Mouse (Mus musculus): Measurements from ENCODE around the gene Trmt13. TPM values are rescaled to one million over a fixed set of nuclear protein-coding genes. Genes with fewer than 3 reads are reported as not detected.
"Not testable (repeated sequence)": the region's sequence is repeated elsewhere in the genome, so short reads cannot be mapped to it uniquely, and the experiment has no call there.

The Trmt13 gene
- polyA plus RNA-seq, 1 experiment from 2014 or later = 44.3 TPM

- WGBS = 2% methylated on average over 22 of the region's 22 CpGs
- Histone ChIP-seq H3K9me3 (no peaks in the 10 kb centered on the region), H3K4me2 (peak overlapping the region; percentile 53), H3K4me3 (peak overlapping the region; percentile 88), H3K4me1 (0 out of 2 replicates have a peak, but pooled peaks cover 3% of the 10 kb centered on the region), H3K36me3 (peaks cover 26% of the 10 kb centered on the region), H3K27ac (peak overlapping the region; percentile 90), H3K9ac (peak overlapping the region; percentile 85), H3K27me3 (no peaks in the 10 kb centered on the region)
- ATAC-seq (ENCODE audit: insufficient number of reproducible peaks, insufficient read depth, low FRiP score, low TSS enrichment, low read depth) = peak; percentile 66
Observed at GRCm38 (mm10) chr3:116594076-116594727, 20.2 kb downstream of the Trmt13 start.

DNA sequence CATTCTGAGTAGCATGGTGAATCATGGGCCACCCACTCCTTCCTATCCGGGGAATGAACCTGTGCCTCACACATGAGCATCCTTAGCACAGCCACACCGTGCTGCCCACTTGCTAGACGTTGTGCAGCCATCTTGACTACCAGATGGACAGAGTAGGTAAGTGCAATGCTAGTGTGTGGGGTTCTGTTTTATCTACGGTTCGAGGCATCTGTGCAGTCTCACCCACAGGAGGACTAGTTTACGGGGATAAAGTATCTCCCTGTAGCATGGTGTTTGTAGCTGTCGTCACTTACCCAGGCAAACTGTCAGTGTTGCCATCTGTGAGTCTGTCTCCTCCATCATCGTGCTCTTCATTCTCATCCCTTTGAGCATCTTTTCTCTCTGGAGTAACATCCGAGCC, 32.2 kb downstream of the Trmt13 start:
- H3K27ac ChIP-seq = no peak overlapping the region
- 98% methylated on average over 9 of the region's 9 CpGs for WGBS
- no peaks in the 10 kb centered on the region for H3K9me3 ChIP-seq
- no peak overlapping the region for H3K9ac ChIP-seq
- ATAC-seq (ENCODE audit: insufficient number of reproducible peaks, insufficient read depth, low FRiP score, low TSS enrichment, low read depth) = no peak
- H3K36me3 ChIP-seq = peaks cover 61% of the 10 kb centered on the region
- H3K4me2 ChIP-seq = no peak overlapping the region
- H3K4me3 ChIP-seq = no peak overlapping the region
- no peaks in the 10 kb centered on the region for H3K4me1 ChIP-seq
- no peaks in the 10 kb centered on the region for H3K27me3 ChIP-seq

- 64% methylated on average over 3 of the region's 3 CpGs for WGBS
Observed at GRCm38 (mm10) chr3:116577286-116577685, 37.1 kb downstream of the Trmt13 start.

GRCm38 (mm10) chr3:116570628-116571027, 43.8 kb downstream of the Trmt13 start:
- H3K36me3 ChIP-seq = no peaks in the 10 kb centered on the region
- no peak overlapping the region for H3K4me3 ChIP-seq
- no peaks in the 10 kb centered on the region for H3K9me3 ChIP-seq
- no peaks in the 10 kb centered on the region for H3K4me1 ChIP-seq
- H3K9ac ChIP-seq = no peak overlapping the region
- 77% methylated on average over 2 of the region's 2 CpGs for WGBS
- no peak overlapping the region for H3K4me2 ChIP-seq
- H3K27me3 ChIP-seq = no peaks in the 10 kb centered on the region
- no peak overlapping the region for H3K27ac ChIP-seq
- no peak for ATAC-seq (ENCODE audit: insufficient number of reproducible peaks, insufficient read depth, low FRiP score, low TSS enrichment, low read depth)

More at GRCm38 (mm10) chr3:116577286-116577685, 37.1 kb downstream of the Trmt13 start:
- no peaks in the 10 kb centered on the region for H3K27me3 ChIP-seq
- H3K9me3 ChIP-seq = no peaks in the 10 kb centered on the region
- no peaks in the 10 kb centered on the region for H3K4me1 ChIP-seq
- H3K27ac ChIP-seq = no peak overlapping the region
- ATAC-seq (ENCODE audit: insufficient number of reproducible peaks, insufficient read depth, low FRiP score, low TSS enrichment, low read depth) = no peak
- H3K4me3 ChIP-seq = no peak overlapping the region
- H3K9ac ChIP-seq = no peak overlapping the region
- no peak overlapping the region for H3K4me2 ChIP-seq
- peaks cover 20% of the 10 kb centered on the region for H3K36me3 ChIP-seq

DNA sequence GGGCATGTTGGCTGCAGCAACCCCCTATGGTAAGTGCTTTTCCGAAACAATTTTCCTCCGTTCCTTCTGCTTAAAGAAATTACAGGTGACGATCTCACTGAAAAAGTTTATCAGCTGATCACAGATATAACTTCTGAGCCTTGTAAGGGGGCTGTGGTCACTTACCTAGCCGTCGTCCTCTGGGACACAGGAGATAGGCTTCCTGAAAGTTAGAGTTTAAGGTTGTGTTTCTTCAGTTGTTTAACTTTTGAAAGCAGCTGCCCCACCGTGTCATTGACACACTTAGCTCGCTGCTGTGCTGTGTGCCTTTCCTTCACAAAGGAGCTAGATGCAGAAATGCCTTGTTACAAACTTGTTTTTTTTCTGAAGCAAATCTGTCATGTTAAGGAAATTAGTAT, 51.3 kb downstream of the Trmt13 start:
- no peaks in the 10 kb centered on the region for H3K36me3 ChIP-seq
- no peak overlapping the region for H3K9ac ChIP-seq
- H3K27ac ChIP-seq = no peak overlapping the region
- WGBS = 81% methylated on average over 7 of the region's 7 CpGs
- no peak overlapping the region for H3K4me3 ChIP-seq
- ATAC-seq (ENCODE audit: insufficient number of reproducible peaks, insufficient read depth, low FRiP score, low TSS enrichment, low read depth) = no peak
- no peaks in the 10 kb centered on the region for H3K4me1 ChIP-seq
- no peak overlapping the region for H3K4me2 ChIP-seq
- H3K27me3 ChIP-seq = no peaks in the 10 kb centered on the region
- H3K9me3 ChIP-seq = no peaks in the 10 kb centered on the region

- WGBS = 79% methylated on average over 7 of the region's 7 CpGs
- ATAC-seq (ENCODE audit: insufficient number of reproducible peaks, insufficient read depth, low FRiP score, low TSS enrichment, low read depth) = no peak
- no peaks in the 10 kb centered on the region for H3K27me3 ChIP-seq
- no peak within 1 kb of the TSS for H3K4me2 ChIP-seq
- H3K4me1 ChIP-seq = no peaks in the 10 kb centered on the region
- H3K27ac ChIP-seq = no peak within 1 kb of the TSS
- no peaks in the 10 kb centered on the region for H3K36me3 ChIP-seq
- H3K9ac ChIP-seq = no peak within 1 kb of the TSS
- no peaks in the 10 kb centered on the region for H3K9me3 ChIP-seq
- no peak within 1 kb of the TSS for H3K4me3 ChIP-seq
Observed at GRCm38 (mm10) chr3:116562408-116563094, 51.8 kb downstream of the Trmt13 start, which contains the start of gene Lrrc39. Gene Lrrc39 (plus strand): TSS chr3:116562973.

DNA sequence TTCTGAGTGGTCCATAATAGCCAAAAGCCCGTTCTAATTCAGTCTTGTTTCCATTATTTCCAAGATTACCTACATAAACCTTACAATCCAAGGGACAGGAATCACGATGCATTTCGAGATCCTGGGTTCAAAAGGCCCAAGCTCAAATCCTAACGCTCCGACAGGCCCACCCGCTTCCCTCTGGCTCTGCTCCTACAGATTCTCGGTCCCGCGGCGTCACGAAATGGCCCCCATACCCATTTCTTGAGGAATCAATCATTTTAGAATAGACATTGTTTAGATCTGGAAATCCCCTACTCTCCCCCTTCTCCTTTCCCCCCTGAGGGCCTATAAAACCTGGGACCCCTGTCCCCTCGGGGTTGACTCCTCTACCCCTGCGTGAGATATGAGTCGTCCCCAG, 53.1 kb downstream of the Trmt13 start:
- H3K9me3 ChIP-seq; H3K9ac ChIP-seq; H3K27ac ChIP-seq; H3K4me1 ChIP-seq; ATAC-seq (ENCODE audit: insufficient number of reproducible peaks, insufficient read depth, low FRiP score, low TSS enrichment, low read depth); H3K27me3 ChIP-seq; H3K4me3 ChIP-seq; H3K36me3 ChIP-seq; H3K4me2 ChIP-seq: not testable (repeated sequence)
- WGBS = 97% methylated on average over 14 of the region's 14 CpGs

DNA sequence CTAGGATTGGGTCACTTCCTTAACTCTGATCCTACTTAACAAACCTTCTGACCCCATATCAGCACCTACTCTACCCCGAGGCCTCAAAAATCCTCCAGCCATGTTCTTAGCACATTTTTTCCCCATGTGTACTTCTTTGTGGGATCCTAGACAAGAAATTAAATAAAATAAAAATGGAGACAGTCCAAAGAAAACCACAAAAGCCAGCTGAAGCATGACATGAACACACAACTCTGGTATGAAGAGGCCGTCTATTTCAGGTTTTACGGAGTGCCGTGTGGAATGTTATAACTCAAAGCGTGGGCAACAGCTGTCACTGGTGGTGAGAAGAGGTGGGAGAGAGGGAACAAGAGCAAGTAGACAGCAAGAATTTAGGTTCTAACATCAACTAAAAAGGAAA, 63.0 kb downstream of the Trmt13 start:
- 85% methylated on average over 5 of the region's 5 CpGs for WGBS
- no peaks in the 10 kb centered on the region for H3K4me1 ChIP-seq
- peaks cover 28% of the 10 kb centered on the region for H3K36me3 ChIP-seq

DNA sequence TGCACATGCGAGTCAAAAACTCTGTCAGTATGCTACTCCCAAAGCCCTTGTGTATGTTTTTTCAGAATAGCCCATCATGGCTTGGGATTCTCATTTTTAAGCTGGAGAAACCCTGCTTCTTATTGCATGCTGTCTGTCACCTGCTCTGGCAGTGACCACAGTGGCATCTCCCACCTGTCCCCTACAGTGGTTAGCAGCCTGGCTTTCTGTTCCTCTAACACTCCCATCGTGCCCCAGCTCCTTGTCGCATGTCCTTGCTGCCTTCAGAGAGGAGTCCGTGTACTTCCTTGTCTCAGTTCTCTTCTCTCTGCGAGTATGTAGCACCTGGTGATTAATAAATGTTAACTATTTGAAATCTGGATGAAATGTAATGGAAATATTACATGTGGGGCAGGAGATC, 67.0 kb downstream of the Trmt13 start:
- H3K4me3 ChIP-seq = no peak overlapping the region
- ATAC-seq (ENCODE audit: insufficient number of reproducible peaks, insufficient read depth, low FRiP score, low TSS enrichment, low read depth) = no peak
- WGBS = 89% methylated on average over 5 of the region's 5 CpGs
- no peak overlapping the region for H3K4me2 ChIP-seq
- peaks cover 56% of the 10 kb centered on the region for H3K36me3 ChIP-seq
- H3K27me3 ChIP-seq = no peaks in the 10 kb centered on the region
- no peaks in the 10 kb centered on the region for H3K4me1 ChIP-seq
- H3K9ac ChIP-seq = no peak overlapping the region
- no peak overlapping the region for H3K27ac ChIP-seq
- H3K9me3 ChIP-seq = no peaks in the 10 kb centered on the region

More for the DNA sequence above, 63.0 kb downstream of the Trmt13 start:
- H3K9me3 ChIP-seq = no peaks in the 10 kb centered on the region
- H3K4me2 ChIP-seq = no peak overlapping the region
- H3K27ac ChIP-seq = no peak overlapping the region
- no peak overlapping the region for H3K4me3 ChIP-seq
- no peaks in the 10 kb centered on the region for H3K27me3 ChIP-seq
- no peak overlapping the region for H3K9ac ChIP-seq
- ATAC-seq (ENCODE audit: insufficient number of reproducible peaks, insufficient read depth, low FRiP score, low TSS enrichment, low read depth) = no peak

- no peak for ATAC-seq (ENCODE audit: insufficient number of reproducible peaks, insufficient read depth, low FRiP score, low TSS enrichment, low read depth)
- no peaks in the 10 kb centered on the region for H3K27me3 ChIP-seq
Observed at GRCm38 (mm10) chr3:116542532-116542931, 71.9 kb downstream of the Trmt13 start.

GRCm38 (mm10) chr3:116542070-116542469, 72.3 kb downstream of the Trmt13 start:
- Histone ChIP-seq H3K27ac (no peak overlapping the region), H3K4me2 (no peak overlapping the region), H3K4me3 (no peak overlapping the region), H3K36me3 (peaks cover 69% of the 10 kb centered on the region), H3K9me3 (no peaks in the 10 kb centered on the region), H3K4me1 (peaks cover 5% of the 10 kb centered on the region; the same call in 1 of the 2 replicates), H3K27me3 (no peaks in the 10 kb centered on the region), H3K9ac (no peak overlapping the region)
- WGBS = 85% methylated on average over 2 of the region's 2 CpGs
- ATAC-seq (ENCODE audit: insufficient number of reproducible peaks, insufficient read depth, low FRiP score, low TSS enrichment, low read depth) = no peak

More at GRCm38 (mm10) chr3:116542532-116542931, 71.9 kb downstream of the Trmt13 start:
- Histone ChIP-seq H3K4me2 (no peak overlapping the region), H3K4me1 (0 out of 2 replicates have a peak, but pooled peaks cover under 1% of the 10 kb centered on the region), H3K27ac (no peak overlapping the region), H3K9me3 (no peaks in the 10 kb centered on the region), H3K36me3 (peaks cover 74% of the 10 kb centered on the region), H3K4me3 (no peak overlapping the region), H3K9ac (no peak overlapping the region)
- 78% methylated on average over 3 of the region's 3 CpGs for WGBS

GRCm38 (mm10) chr3:116537200-116537573, 77.2 kb downstream of the Trmt13 start:
- peaks cover 12% of the 10 kb centered on the region; the same call in 1 of the 2 replicates for H3K4me1 ChIP-seq
- no peak overlapping the region for H3K27ac ChIP-seq
- no peaks in the 10 kb centered on the region for H3K27me3 ChIP-seq
- no peak overlapping the region for H3K9ac ChIP-seq
- H3K4me2 ChIP-seq = no peak overlapping the region
- ATAC-seq (ENCODE audit: insufficient number of reproducible peaks, insufficient read depth, low FRiP score, low TSS enrichment, low read depth) = 0 out of 2 replicates have a peak, but pooled peaks have one; percentile 26
- peaks cover 63% of the 10 kb centered on the region for H3K36me3 ChIP-seq
- H3K4me3 ChIP-seq = no peak overlapping the region
- 42% methylated on average over 6 of the region's 6 CpGs for WGBS
- H3K9me3 ChIP-seq = no peaks in the 10 kb centered on the region
